Mouse (Mus musculus): ENCODE results near the gene Fam104a.
"Not testable (repeated sequence)": the region's sequence is repeated elsewhere in the genome, so short reads cannot be mapped to it uniquely, and the experiment has no call there.

Gene Fam104a

GRCm38 (mm10) chr11:113661835-113662351 lies 22.1 kb downstream of the Fam104a start:
- DNase-seq = no peak

DNA sequence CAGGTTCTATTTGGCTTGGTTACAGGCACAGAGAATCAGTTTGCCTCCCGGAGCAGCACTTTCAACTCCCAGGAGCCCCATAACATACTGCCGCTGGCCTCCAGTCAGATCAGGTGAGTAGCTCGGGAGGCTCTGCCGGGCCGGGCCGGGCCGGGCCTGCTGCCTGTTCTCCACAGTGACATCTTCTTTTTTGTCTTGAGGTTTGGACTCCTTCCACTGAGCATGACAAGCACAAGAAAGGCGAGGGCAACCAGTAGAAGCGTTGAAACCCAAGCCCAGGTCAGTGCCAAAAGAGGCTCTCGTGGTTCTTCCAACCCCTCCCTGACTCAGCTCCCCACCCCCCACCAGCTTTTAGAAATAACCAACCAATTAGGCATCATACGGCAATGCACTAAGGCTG lies 23.0 kb downstream of the Fam104a start:
- no peak for DNase-seq

DNA sequence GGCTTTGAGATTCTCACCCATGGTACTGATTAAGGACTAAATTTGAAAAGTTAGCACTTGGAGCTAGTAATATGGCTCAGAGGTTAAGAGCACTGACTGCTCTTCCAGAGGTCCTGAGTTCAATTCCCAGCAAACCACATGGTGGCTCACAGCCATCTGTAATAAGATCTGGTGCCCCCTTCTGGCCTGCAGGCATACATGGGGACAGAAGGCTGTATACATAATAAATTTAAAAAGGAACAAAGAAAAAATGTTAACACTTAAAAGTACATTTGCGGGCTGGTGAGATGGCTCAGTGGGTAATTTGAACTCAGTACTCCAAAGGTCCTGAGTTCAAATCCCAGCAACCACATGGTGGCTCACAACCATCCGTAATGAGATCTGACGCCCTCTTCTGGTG lies 23.7 kb downstream of the Fam104a start:
- not testable (repeated sequence) for DNase-seq

DNA sequence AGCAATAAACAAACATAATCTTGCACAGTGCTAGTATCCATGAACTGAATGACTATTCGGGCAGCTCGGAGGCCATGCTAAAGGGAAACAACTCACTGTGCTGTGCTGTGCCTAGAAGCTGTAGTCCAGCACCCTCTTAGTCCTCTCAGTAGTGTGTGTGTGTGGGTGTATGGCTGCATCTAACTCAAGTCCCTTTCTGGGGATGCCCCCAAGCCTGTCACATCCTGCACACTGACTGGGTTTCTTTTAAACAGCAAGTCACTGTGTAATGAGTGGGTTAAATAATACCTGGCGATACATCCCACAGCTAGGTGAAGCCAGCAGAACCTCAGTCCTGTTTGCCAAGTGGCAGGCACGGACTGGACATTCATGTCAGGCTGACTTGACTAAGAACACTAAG lies 25.2 kb downstream of the Fam104a start:
- DNase-seq = no peak

DNA sequence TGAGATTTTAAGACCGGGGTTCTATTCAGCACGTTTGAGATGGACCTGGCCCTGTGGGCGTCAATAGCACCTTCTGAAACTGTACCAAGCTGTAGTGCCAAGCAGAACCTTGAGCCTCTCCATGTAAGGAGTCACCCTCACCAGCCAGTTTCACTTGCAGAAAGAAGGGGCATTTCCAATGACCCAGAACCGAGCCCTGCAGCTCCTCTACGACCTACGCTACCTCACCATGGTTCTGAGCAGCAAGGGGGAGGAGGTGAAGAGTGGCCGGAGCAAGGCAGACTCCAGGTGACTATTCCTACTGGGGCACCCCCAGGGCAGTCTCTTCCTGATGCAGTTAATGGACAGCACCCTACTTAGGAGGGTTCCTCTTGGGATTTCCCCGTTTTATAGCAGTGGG lies 25.6 kb downstream of the Fam104a start:
- no peak for DNase-seq

- no peak for DNase-seq
These were observed 26.7 kb downstream of the Fam104a start for GRCm38 (mm10) chr11:113657221-113657620.

DNA sequence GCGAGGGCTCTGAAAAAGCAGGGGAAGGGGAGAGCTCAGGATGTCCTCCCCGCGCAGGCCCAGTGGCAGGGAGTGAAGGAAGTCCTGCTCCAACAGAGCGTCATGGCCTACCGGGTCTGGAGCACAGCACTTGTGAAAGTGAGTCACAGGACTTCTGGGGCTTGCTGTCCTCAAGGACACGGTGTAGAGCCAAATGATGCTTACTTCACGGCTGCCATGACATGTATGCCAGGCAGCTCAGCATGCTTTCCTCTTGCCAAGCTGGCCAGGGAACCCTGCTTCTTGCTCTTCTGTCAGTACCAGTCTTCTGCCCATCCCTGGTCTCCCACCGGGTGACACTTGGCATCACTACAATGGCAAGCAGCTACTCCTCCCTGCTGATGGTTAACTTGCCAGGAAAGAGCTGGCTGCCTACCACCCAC lies 27.4 kb downstream of the Fam104a start:
- DNase-seq = no peak

DNA sequence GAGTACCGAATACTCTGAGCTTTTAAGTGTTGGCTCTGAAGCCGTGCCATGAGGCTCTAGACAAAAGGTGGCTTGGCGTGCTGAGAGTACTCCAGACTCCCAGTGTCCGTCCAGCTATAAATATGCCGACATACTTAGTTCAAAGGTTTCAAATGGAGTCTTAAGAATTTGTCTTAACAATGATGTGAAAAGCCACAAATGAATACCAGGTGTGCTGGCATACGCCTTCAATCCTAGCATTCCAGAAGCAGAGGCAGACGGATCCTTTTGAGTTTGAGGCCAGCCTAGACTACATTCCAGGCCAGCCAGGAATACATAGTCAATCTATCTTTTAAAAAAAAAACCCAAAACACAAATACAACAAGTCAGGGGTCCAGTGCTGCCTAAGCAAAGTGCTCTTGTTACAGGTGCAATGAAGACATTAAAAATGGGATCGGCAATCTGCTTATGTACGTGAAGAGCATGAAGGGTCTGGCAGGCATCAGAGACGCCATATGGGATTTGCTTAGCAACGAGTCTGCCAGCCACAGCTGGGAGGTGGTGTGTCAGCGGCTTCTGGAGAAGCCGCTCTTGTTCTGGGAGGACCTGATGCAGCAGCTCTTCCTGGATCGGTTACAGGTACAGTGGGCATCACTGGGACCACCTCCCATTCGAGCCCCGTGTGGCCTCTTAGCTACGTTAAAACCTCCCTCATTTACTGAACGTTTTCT lies 29.2 kb downstream of the Fam104a start:
- no peak for DNase-seq

DNA sequence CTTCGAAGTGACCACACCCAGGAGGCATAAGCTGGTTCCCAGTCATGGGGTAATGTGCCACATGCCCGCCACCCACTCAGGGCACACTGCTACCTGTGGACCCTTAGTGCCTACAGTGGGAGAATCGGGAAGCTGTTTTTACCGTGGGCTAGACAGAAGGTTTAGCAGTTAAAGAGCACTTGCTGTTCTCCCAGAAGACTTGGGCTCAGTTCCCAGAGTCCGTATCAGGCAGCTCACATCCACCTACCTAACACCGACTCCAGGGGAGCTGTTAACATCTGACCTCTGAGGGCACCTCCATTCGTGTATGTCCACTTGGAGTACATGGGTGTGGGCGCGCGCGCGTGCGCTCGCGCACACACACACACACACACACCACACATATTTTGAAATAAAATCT lies 29.9 kb downstream of the Fam104a start:
- no peak for DNase-seq

DNA sequence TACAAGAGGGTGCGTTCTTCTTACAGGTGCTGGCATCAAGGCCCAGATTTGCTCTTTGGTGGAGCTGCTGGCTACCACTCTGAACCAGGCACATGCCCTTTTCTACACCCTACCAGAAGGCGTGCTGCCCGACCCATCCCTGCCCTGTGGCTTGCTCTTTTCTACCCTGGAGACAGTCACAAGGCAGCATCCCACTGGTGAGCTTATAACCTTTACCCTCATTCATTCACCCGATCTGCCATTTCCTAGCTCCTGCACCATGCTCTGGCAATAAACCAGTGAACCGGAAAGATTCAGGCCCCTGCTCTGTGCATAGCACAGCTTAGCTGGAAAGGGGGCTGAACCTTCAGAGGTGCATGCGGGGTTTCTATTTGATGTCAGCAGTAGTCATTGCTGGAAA lies 31.4 kb downstream of the Fam104a start:
- no peak for DNase-seq

- DNase-seq = peak; percentile 60
These were observed 32.1 kb downstream of the Fam104a start for GRCm38 (mm10) chr11:113651907-113652273.

- DNase-seq = no peak
These were observed 32.6 kb downstream of the Fam104a start for GRCm38 (mm10) chr11:113651206-113651906.

- DNase-seq = peak; percentile 84
These were observed 34.4 kb downstream of the Fam104a start, which contains the start of gene Slc39a11 for GRCm38 (mm10) chr11:113649353-113650210. Gene Slc39a11, minus strand, starts transcription at chr11:113650079.

GRCm38 (mm10) chr11:113648690-113649352 lies 35.1 kb downstream of the Fam104a start, which contains the start of gene Cog1:
Gene Cog1, plus strand, starts transcription at chr11:113649169.
- no peak for DNase-seq

DNA sequence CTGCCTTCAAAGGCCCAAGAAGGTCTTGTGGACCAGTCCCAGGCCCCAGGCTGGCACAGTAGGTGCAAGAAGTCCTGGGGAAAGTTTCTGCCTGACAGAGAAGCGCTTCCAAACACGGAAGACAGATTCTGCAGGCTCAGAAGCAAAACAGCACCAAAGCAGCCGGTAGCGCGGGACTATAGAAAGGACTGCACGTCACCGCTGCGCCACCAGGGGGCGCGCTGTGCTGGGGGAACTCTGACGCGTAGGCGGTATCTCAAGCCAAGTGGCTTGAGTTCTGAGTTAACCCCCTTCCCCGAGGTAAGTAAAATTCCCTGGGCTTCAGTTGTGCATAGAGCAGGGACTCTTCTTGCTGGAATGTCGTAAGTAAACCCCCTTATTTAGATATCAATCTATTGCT lies 35.8 kb downstream of the Fam104a start:
- DNase-seq = peak; percentile 91

- DNase-seq = no peak
These were observed 38.8 kb downstream of the Fam104a start for GRCm38 (mm10) chr11:113645181-113645580.

GRCm38 (mm10) chr11:113638680-113639079 lies 45.3 kb downstream of the Fam104a start:
- no peak for DNase-seq

- no peak for DNase-seq
These were observed 49.2 kb downstream of the Fam104a start for GRCm38 (mm10) chr11:113634699-113635121.

DNA sequence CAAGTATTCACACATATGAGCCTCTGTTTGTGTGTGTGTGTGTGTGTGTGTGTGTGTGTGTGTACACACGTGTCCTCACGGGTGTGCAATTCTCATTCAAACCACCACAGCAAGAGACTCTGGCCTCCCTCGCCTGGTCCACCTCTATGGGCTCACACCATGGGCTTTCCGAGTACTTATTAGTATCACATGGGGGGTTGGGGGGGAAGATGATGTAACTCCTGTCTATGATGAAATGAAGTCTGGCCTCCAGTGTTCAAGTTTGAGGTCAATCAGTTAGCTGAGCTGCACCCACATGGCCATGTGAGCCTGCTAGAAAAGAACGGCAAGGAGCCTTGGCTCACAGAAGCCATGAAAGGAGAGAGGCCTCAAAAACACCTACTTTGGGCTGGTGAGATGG lies 50.6 kb downstream of the Fam104a start:
- DNase-seq = no peak

DNA sequence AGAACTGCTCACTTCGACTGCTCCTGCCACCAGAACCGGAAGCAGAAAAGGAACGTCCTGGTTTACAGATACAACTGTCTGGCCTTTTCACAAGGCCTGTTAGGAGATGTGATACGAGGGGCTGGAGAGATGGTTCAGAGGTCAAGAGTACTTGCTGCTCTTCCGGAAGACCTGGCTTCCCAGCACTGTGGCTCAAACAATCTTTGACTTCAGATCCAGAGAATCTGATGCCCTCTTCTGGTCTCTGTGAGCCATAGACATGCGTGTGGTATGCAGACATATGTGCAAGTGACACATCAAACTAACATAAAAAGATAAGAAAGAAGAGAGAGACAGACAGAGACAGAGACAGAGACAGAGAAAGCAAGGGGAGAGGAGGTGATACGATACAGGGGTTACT lies 51.7 kb downstream of the Fam104a start:
- DNase-seq = no peak

DNA sequence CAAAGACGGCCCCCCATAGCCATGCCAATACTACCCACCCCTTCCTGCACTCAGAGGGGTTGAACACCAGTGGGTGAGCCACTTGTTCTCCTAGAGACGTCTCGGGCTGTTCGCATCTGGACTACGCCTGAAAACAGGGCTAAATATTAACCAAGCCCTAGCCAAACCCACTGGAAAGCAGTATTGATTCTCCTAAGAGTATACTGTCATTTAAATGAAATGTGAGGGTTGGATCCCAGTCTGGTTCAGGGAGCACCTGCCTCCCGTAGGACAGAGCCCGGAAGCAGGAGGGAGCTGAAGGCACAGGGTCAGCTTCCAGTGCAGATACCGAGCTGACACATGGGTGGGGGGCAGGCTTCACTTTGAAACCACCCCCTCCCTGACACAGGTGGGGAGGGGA lies 52.1 kb downstream of the Fam104a start:
- no peak for DNase-seq

DNA sequence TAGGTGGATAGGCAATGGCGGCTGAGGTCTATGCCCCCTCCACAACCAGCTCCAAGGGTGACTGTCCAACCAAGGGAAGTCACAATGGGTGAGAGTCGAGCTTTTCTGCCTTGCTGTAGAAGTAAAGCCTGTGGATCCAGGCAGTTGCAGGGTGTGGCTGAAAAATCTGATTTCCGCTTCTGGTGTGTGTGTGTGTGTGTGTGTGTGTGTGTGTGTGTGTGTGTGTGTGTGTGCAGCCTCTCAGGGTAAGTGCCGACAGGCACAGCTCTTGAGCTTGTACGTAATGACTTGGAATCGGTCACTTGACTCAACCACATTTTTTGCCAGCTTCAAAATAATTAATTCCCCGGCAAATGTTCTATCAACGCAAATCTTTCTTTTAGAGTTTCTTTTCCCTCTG lies 52.7 kb downstream of the Fam104a start:
- no peak for DNase-seq

GRCm38 (mm10) chr11:113630642-113631041 lies 53.3 kb downstream of the Fam104a start:
- no peak for DNase-seq
